Mouse (Mus musculus) cerebellum, postnatal 36 days (tissue): ENCODE measurements at regions not wholly inside any gene's neighbourhood (a gene's known extent, or its start where the extent isn't known, plus 50 kb on each side); places are given as distances from the start of the nearest gene placed in this dataset.

Experiments
- DNase-seq, 2 experiments: peaks; one replicate each; pipeline ENCODE4 v3.0.0; 2021 to 2022; ENCODE audit warnings: mixed read lengths in 2 of 2

- DNase-seq: no peak
Observed at GRCm38 (mm10) chr9:17294327-17294726, 793.2 kb upstream of the Fat3 start.

GRCm38 (mm10) chr9:17288790-17289596, 787.9 kb upstream of the Fat3 start:
- DNase-seq: no peak

- DNase-seq: no peak
Observed at GRCm38 (mm10) chr9:17279334-17279990, 778.4 kb upstream of the Fat3 start.

GRCm38 (mm10) chr9:17272616-17273015, 771.5 kb upstream of the Fat3 start:
- no peak for DNase-seq

- peak; percentile 3 to 17 for DNase-seq
Observed at GRCm38 (mm10) chr9:17269624-17270023, 768.5 kb upstream of the Fat3 start.

GRCm38 (mm10) chr9:17257148-17257547, 756.1 kb upstream of the Fat3 start:
- no peak for DNase-seq

GRCm38 (mm10) chr9:17227091-17227481, 726.0 kb upstream of the Fat3 start:
- DNase-seq: no peak

GRCm38 (mm10) chr9:17226475-17227090, 725.5 kb upstream of the Fat3 start:
- DNase-seq: no peak

- no peak for DNase-seq
Observed at GRCm38 (mm10) chr9:17195339-17195738, 694.3 kb upstream of the Fat3 start.

- DNase-seq: no peak
Observed at GRCm38 (mm10) chr9:17189552-17189951, 688.5 kb upstream of the Fat3 start.

- no peak for DNase-seq
Observed at GRCm38 (mm10) chr9:17168193-17168592, 667.1 kb upstream of the Fat3 start.

- DNase-seq: no peak
Observed at GRCm38 (mm10) chr9:17166331-17166730, 665.2 kb upstream of the Fat3 start.

- DNase-seq: no peak
Observed at GRCm38 (mm10) chr9:17158481-17159366, 657.6 kb upstream of the Fat3 start.

GRCm38 (mm10) chr9:17152369-17152768, 651.3 kb upstream of the Fat3 start:
- DNase-seq: peak; percentile 48 to 56

GRCm38 (mm10) chr9:17149424-17149823, 648.3 kb upstream of the Fat3 start:
- no peak for DNase-seq
